19 mouse cellular contexts compared by ENCODE assay signal in the genomic region with DNA sequence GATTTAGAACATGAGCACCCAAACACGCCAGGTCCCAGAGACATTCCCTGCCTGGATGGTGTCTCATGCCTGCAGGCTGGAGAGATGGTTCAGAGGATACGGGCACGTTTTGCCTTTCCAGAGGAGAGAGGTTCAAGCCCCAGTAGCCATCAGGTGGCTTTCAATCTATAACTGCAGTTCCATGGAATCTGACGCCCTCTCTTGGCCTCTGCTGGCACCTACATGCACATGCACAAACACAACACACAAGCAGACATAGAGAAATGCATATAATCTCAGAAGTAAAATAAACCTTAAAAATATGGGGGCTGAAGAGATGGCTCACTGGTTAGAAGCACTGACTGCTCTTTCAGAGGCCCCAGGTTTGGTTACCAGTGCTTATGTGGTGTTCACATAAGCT. TPM values are rescaled to one million over a fixed set of nuclear protein-coding genes. Genes with fewer than 3 reads are reported as not detected.
DNase-seq lines count a peak whose midpoint lies in the region; ATAC-seq and TF ChIP-seq lines count a peak whose summit lies in the region.
"Had no signal": no experiment of that assay in that cellular context is flagged by ENCODE, and none has a peak within 500 bp of the region (broad histone marks: within the 10 kb centered on the region; RNA-seq: fewer than 3 reads in every experiment).

No protein-coding gene starts in this region.

- no peak overlapping the region for H3K27ac ChIP-seq in heart, embryonic 12.5 days (ENCODE audit: poor library complexity, severe bottlenecking)
- peak overlapping the region; percentile 17; the same call in 1 of the 2 replicates for H3K27ac ChIP-seq in lung, embryonic 16.5 days (ENCODE audit: low read length)
- peak overlapping the region; percentile 9; the same call in 1 of the 2 replicates for H3K27ac ChIP-seq in intestine, embryonic 15.5 days
- no peak overlapping the region for H3K27ac ChIP-seq in gastrocnemius, adult 2 months
- H3K27ac ChIP-seq: limb, embryonic 15.5 days; macrophage had no signal

- no peak overlapping the region for H3K4me3 ChIP-seq in heart, embryonic 12.5 days
- H3K4me3 ChIP-seq in lung, embryonic 16.5 days (ENCODE audit: low read length): no peak overlapping the region
- no peak overlapping the region for H3K4me3 ChIP-seq in intestine, embryonic 15.5 days (replicated peaks)
- no peak overlapping the region for H3K4me3 ChIP-seq in gastrocnemius, adult 2 months
- H3K4me3 ChIP-seq: limb, embryonic 15.5 days had no signal

- no peaks in the 10 kb centered on the region for H3K36me3 ChIP-seq in heart, embryonic 12.5 days
- no peaks in the 10 kb centered on the region for H3K36me3 ChIP-seq in lung, embryonic 16.5 days (ENCODE audit: control insufficient read depth, insufficient read depth, low read length)
- H3K36me3 ChIP-seq in intestine, embryonic 15.5 days: no peaks in the 10 kb centered on the region
- H3K36me3 ChIP-seq: G1E; limb, embryonic 15.5 days had no signal

- WGBS in heart, embryonic 12.5 days: 49% methylated on average over 4 of the region's 4 CpGs
- WGBS in lung, embryonic 16.5 days: 64% methylated on average over 4 of the region's 4 CpGs
- 69% methylated on average over 4 of the region's 4 CpGs for WGBS in intestine, embryonic 15.5 days

- H3K27me3 ChIP-seq in heart, embryonic 12.5 days (replicated peaks): no peaks in the 10 kb centered on the region
- H3K27me3 ChIP-seq in lung, embryonic 16.5 days (ENCODE audit: control insufficient read depth, insufficient read depth, low read depth, low read length): no peaks in the 10 kb centered on the region
- no peaks in the 10 kb centered on the region for H3K27me3 ChIP-seq in intestine, embryonic 15.5 days (replicated peaks)
- H3K27me3 ChIP-seq: limb, embryonic 15.5 days had no signal

- no peak for ATAC-seq in heart, embryonic 12.5 days (ENCODE audit: insufficient number of reproducible peaks, low FRiP score)
- no peak for ATAC-seq in lung, embryonic 16.5 days (ENCODE audit: low read depth)
- no peak for ATAC-seq in intestine, embryonic 15.5 days

- H3K4me1 ChIP-seq in heart, embryonic 12.5 days (replicated peaks): peaks cover 10% of the 10 kb centered on the region
- peaks cover 5% of the 10 kb centered on the region for H3K4me1 ChIP-seq in lung, embryonic 16.5 days (replicated peaks; ENCODE audit: control insufficient read depth, insufficient read depth, low read length)
- 0 out of 2 replicates have a peak, but pooled peaks cover 6% of the 10 kb centered on the region for H3K4me1 ChIP-seq in intestine, embryonic 15.5 days (replicated peaks)
- H3K4me1 ChIP-seq: limb, embryonic 15.5 days had no signal

- H3K4me2 ChIP-seq in heart, embryonic 12.5 days: no peak overlapping the region
- no peak overlapping the region for H3K4me2 ChIP-seq in lung, embryonic 16.5 days (ENCODE audit: low read depth, low read length)
- H3K4me2 ChIP-seq in intestine, embryonic 15.5 days (replicated peaks): no peak overlapping the region
- H3K4me2 ChIP-seq: heart, embryonic 11.5 days; limb, embryonic 15.5 days had no signal

- no peak overlapping the region for H3K9ac ChIP-seq in heart, embryonic 12.5 days
- no peak overlapping the region for H3K9ac ChIP-seq in lung, embryonic 16.5 days (ENCODE audit: low read length)
- H3K9ac ChIP-seq in intestine, embryonic 15.5 days: no peak overlapping the region
- H3K9ac ChIP-seq: limb, embryonic 15.5 days had no signal

- TF ChIP-seq CTCF in gastrocnemius, adult 2 months (IDR thresholded peaks at IDR 0.05): no peak

- DNase-seq in heart, adult 11 months: peak; percentile 79
- DNase-seq in lung, adult 18-20 months: no peak
- no peak for DNase-seq in spleen, postnatal 10 days (ENCODE audit: low spot score in 2 of 2)
- no peak for DNase-seq in gastrocnemius, adult 2 months
- no peak for DNase-seq in left cerebral cortex, postnatal 36 days (ENCODE audit: low spot score in 2 of 2)
- DNase-seq: adrenal gland, postnatal 14 days; cerebellum, adult 9-11 months; gastrocnemius, postnatal 36 days; heart, postnatal 36 days; kidney, postnatal 10 days; midbrain, embryonic 14.5 days; right cerebral cortex, postnatal 14 days had no signal

- no peaks in the 10 kb centered on the region for H3K9me3 ChIP-seq in heart, embryonic 12.5 days (replicated peaks)
- no peaks in the 10 kb centered on the region for H3K9me3 ChIP-seq in lung, embryonic 16.5 days (ENCODE audit: control insufficient read depth, low read length)
- H3K9me3 ChIP-seq in intestine, embryonic 15.5 days: no peaks in the 10 kb centered on the region
- H3K9me3 ChIP-seq: G1E; limb, embryonic 15.5 days had no signal

- intact Hi-C loops in gastrocnemius, adult 2 months (cut with DNase I): loop anchor here (10.0 kb wide), 1 partner anchor 264 kb away; a partner anchor contains a TSS
- intact Hi-C loops in left cerebral cortex, postnatal 36 days (cut with DNase I): no loop called here

RNA-seq across cellular contexts. Expression of a gene that starts 5.7 kb away (rescaled TPM):
- polyA plus RNA-seq in heart, embryonic 12.5 days (2016; fragmentation: Nextera tagmentation; extraction: Ambion mirVana): 0.18 and 0.27 TPM in 2 replicates
- 2.7 and 3.6 TPM in 2 replicates for polyA plus RNA-seq in lung, embryonic 16.5 days (2015; fragmentation: Nextera tagmentation; extraction: Ambion mirVana)
- polyA plus RNA-seq in intestine, embryonic 15.5 days (2015; fragmentation: Nextera tagmentation; extraction: Ambion mirVana): 23.1 and 24.3 TPM in 2 replicates
- total RNA-seq in gastrocnemius, adult 2 months (2021): not detected
- total RNA-seq in left cerebral cortex, postnatal 36 days (2021): under 1 TPM; 0.25 to 0.57 TPM
- total RNA-seq: gastrocnemius, postnatal 36 days; heart, postnatal 36 days had no signal
- polyA plus RNA-seq: G1E had no signal

RNA-seq across cellular contexts. Expression of a gene that starts 8.1 kb away (rescaled TPM):
- 36.8 and 37.2 TPM in 2 replicates for polyA plus RNA-seq in heart, embryonic 12.5 days (2016; fragmentation: Nextera tagmentation; extraction: Ambion mirVana)
- polyA plus RNA-seq in lung, embryonic 16.5 days (2015; fragmentation: Nextera tagmentation; extraction: Ambion mirVana): 42.1 and 44.5 TPM in 2 replicates
- polyA plus RNA-seq in intestine, embryonic 15.5 days (2015; fragmentation: Nextera tagmentation; extraction: Ambion mirVana): 32.8 and 36.0 TPM in 2 replicates
- 10 to 100 TPM; 31.2 to 31.5 TPM for total RNA-seq in gastrocnemius, adult 2 months (2021)
- 100 to 1,000 TPM in 1 of 2 experiments, 10 to 100 TPM in 1; 93.8 to 100 TPM for total RNA-seq in left cerebral cortex, postnatal 36 days (2021)

RNA-seq across cellular contexts. Expression of a gene that starts 53.8 kb away (rescaled TPM):
- polyA plus RNA-seq in heart, embryonic 12.5 days (2016; fragmentation: Nextera tagmentation; extraction: Ambion mirVana): 37.6 and 37.8 TPM in 2 replicates
- 19.8 and 23.1 TPM in 2 replicates for polyA plus RNA-seq in lung, embryonic 16.5 days (2015; fragmentation: Nextera tagmentation; extraction: Ambion mirVana)
- polyA plus RNA-seq in intestine, embryonic 15.5 days (2015; fragmentation: Nextera tagmentation; extraction: Ambion mirVana): 85.2 and 90.8 TPM in 2 replicates
- total RNA-seq in gastrocnemius, adult 2 months (2021): 1 to 10 TPM; 3.6 to 4.9 TPM
- total RNA-seq in left cerebral cortex, postnatal 36 days (2021): 10 to 100 TPM; 17.6 to 17.7 TPM

Comparison
In these comparisons a context has a peak if more than half of its experiments do, and no peak if none do; other contexts are left out.
1. H3K27ac ChIP-seq: peak in lung, embryonic 16.5 days (single experiment) and intestine, embryonic 15.5 days (single experiment); none in heart, embryonic 12.5 days (single experiment) and gastrocnemius, adult 2 months (single experiment).